Mouse (Mus musculus) lung, adult 2 months (tissue): Measurements from ENCODE around the gene Dpm3. TPM values are rescaled to one million over a fixed set of nuclear protein-coding genes. Genes with fewer than 3 reads are reported as not detected.

Experiments used
- DNase-seq: peaks from one replicate; pipeline ENCODE4 v3.0.0; 2022
- H3K4me1 ChIP-seq: fragments of 200-500 bp; 2 replicates; pipeline ENCODE4 v1.6.1; 2011; ENCODE audit warnings: low read length; ENCODE audit not compliant: control insufficient read depth, insufficient read depth
- H3K4me3 ChIP-seq: fragments of 200-500 bp; replicated peaks from 2 replicates; pipeline ENCODE3; 2011; ENCODE audit warnings: low read depth, mild to moderate bottlenecking, control low read depth, low read length; ENCODE audit errors: extremely low read depth
- CTCF ChIP-seq: fragments of 200-500 bp; IDR thresholded peaks from 2 replicates; pipeline ENCODE4 v1.5.1; 2011; ENCODE audit warnings: mild to moderate bottlenecking, low read length, control low read depth; ENCODE audit not compliant: insufficient read depth
- POLR2A ChIP-seq: fragments of 200-500 bp; IDR thresholded peaks from 2 replicates; pipeline ENCODE4 v1.6.1; 2011; ENCODE audit warnings: low read depth, mild to moderate bottlenecking, control low read depth, low read length, borderline replicate concordance; ENCODE audit errors: extremely low read depth
- WGBS: fragments of 180-500 bp; shearing (Covaris S2); methylation state at CpG from one replicate; pipeline ENCODE4 v1.1.7; 2018; 5-methylcytosine and 5-hydroxymethylcytosine counted together
- polyA plus RNA-seq: library from polyadenylated mRNA; depleted of rRNA; stranded (reverse); fragments of >200 nt; gene quantifications from 2 replicates; pipeline ENCODE4 v1.2.3, GENCODE M21; 2012

Gene Dpm3
- polyA plus RNA-seq, 1 experiment: 411 TPM

DNA sequence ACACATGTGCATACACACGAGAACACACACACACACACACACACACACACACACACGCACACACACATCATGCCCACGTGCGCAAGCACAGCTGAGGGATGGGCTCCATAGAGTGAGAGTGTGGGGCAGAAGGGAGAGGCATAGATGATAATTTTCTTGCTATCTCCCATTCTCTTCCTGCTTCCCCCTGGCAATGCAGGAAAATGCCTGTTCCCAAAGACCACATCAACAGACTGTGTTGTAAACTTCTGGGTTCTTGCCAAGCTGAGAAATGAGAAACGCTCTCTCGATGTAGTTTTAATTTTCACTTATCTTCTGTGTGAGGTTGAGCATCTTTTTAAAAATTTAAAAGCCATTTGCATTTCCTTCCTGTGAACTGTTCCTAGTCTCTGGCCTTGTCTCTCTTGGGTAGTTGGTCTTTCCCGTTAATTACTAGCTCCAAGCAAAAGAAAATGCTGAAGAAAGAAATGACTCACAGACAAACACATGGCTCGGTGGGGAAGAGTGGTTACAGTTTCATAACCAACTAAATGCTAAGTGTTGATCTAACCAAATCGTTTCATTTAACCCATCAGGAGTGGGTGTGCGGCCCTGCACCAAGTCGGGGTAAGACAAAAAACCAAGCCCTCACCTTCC lies 37.7 kb downstream of the Dpm3 start:
- no peak for TF ChIP-seq CTCF
- no peak for TF ChIP-seq POLR2A
- no peak overlapping the region for H3K4me3 ChIP-seq
- peaks cover 6% of the 10 kb centered on the region; the same call in 1 of the 2 replicates for H3K4me1 ChIP-seq
- 60% methylated on average over 11 of the region's 11 CpGs for WGBS
- no peak for DNase-seq

GRCm38 (mm10) chr3:89298908-89299307 lies 39.8 kb downstream of the Dpm3 start:
- no peak for DNase-seq
- Histone ChIP-seq H3K4me1 (peaks cover 6% of the 10 kb centered on the region; the same call in 1 of the 2 replicates), H3K4me3 (no peak overlapping the region)
- TF ChIP-seq CTCF (no peak), POLR2A (no peak)
- WGBS: 87% methylated on average over 6 of the region's 6 CpGs

GRCm38 (mm10) chr3:89299499-89299898 lies 40.3 kb downstream of the Dpm3 start:
- Histone ChIP-seq H3K4me3 (peak overlapping the region; percentile 25), H3K4me1 (peaks cover 6% of the 10 kb centered on the region; the same call in 1 of the 2 replicates)
- 6% methylated on average over 14 of the region's 14 CpGs for WGBS
- DNase-seq: no peak
- no peak for TF ChIP-seq CTCF
- TF ChIP-seq POLR2A: no peak

- TF ChIP-seq CTCF: no peak
- no peak for TF ChIP-seq POLR2A
- DNase-seq: no peak
- Histone ChIP-seq H3K4me1 (peaks cover 6% of the 10 kb centered on the region; the same call in 1 of the 2 replicates), H3K4me3 (no peak overlapping the region)
- WGBS: 37% methylated on average over 1 of the region's 1 CpGs
Observed at GRCm38 (mm10) chr3:89300071-89300470, 40.9 kb downstream of the Dpm3 start.

DNA sequence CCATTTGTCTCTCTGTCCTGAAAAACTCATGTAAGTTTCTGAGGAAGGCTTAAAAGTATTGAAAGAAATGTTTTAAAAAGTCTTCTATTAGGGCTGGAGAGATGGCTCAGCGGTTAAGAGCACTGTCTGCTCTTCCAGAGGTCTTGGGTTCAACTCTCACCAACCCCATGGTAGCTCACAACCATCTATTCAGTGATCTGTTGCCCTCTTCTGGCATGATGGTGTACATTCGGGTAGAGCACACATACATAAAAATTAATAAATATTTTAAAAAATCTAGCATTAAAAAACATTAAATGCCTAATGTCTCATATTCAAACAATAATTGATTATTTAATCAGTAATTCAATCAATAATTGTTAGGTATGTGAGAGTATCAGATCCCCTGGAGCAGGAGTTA lies 41.4 kb downstream of the Dpm3 start:
- no peak for DNase-seq
- 72% methylated on average over 2 of the region's 2 CpGs for WGBS
- Histone ChIP-seq H3K4me1 (peaks cover 6% of the 10 kb centered on the region; the same call in 1 of the 2 replicates), H3K4me3 (no peak overlapping the region)
- TF ChIP-seq POLR2A (no peak), CTCF (no peak)

- WGBS: 50% methylated on average over 6 of the region's 6 CpGs
- Histone ChIP-seq H3K4me3 (no peak overlapping the region), H3K4me1 (peaks cover 3% of the 10 kb centered on the region; the same call in 1 of the 2 replicates)
- TF ChIP-seq POLR2A: no peak
- TF ChIP-seq CTCF: no peak
- no peak for DNase-seq
Observed at GRCm38 (mm10) chr3:89304440-89304839, 45.3 kb downstream of the Dpm3 start.

DNA sequence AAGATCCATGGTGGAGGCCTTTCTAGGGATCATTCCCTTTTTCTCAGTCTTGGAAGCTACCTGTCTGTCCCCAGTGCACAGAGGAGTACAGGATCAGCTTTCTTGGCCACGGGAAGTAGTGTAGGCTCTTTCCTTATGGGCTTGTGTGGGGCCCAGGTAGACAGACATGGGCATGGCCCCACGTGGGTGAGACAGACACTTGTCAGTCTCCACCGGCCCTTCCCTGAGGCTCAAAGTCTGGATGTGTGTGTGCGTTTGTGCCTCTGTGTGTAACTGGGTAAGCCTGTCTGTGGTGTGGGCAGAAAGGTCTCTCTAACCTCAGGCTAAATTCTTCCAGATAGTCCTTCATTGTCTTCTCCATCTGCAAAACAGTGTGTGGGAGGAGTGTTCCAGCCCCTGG lies 45.9 kb downstream of the Dpm3 start:
- TF ChIP-seq POLR2A (no peak), CTCF (no peak)
- DNase-seq: no peak
- no peak overlapping the region for H3K4me3 ChIP-seq
- 0 out of 2 replicates have a peak, but pooled peaks cover 2% of the 10 kb centered on the region for H3K4me1 ChIP-seq
- 64% methylated on average over 4 of the region's 4 CpGs for WGBS

DNA sequence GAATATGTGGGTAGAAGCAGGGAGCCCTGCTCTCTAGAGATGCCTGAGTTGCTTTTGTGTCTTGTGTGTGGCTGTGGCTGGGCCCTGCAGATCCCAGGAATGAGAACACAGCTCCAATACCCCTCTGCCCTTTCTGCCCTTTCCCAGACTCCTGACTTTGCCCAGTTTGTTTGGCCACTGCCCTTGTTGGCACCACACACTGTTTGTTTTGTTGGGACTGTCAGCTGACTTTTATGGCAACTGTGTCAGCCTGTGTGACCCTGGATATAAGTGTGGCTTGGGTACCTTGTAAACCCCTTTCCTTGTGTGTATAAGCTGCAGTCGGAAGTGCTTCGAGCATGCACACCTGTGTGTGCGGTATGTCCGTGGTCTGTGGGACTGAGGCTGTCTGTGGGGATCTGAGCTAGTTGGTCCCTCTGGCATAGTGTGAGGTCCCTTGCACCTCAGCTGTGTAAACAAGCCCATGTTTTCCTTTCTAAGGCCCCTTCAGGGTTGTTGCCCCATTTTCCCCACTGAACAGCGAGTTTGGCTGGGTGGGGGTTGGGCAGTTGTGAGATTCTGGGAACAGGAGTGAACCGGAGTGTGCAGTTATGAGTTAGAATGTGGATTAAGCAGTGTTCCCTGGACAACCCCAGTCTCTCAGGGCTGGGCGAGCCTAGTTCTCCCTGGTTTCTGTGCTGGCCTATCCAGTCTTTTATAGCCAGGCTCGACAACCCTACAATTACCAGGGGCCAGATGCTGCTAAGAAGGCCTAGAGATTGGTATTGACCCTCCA lies 46.6 kb downstream of the Dpm3 start:
- TF ChIP-seq CTCF: no peak
- no peak for TF ChIP-seq POLR2A
- WGBS: 67% methylated on average over 8 of the region's 8 CpGs
- DNase-seq: peak; percentile 28
- H3K4me1 ChIP-seq: 0 out of 2 replicates have a peak, but pooled peaks cover 2% of the 10 kb centered on the region
- H3K4me3 ChIP-seq: no peak overlapping the region

DNA sequence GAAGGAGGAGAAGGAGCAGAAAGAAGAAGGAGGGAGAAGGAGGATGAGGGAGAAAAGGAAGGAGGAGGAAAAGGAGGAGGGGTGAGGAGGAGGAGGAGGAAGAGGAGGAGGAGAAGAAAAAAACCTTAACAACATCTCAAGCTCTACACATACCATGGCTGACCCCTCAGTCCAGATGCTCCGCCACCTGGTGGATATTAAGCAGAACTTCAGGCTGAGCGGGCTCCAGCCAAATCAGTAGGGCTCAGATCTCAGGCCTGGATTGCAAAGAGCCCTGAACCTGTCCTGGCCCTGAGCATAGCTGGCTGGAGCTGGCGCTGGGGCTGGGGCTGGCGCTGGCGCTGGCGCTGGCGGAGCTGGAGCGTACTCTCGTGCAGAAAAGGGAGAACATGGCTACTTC lies 48.9 kb downstream of the Dpm3 start:
- 0 out of 2 replicates have a peak, but pooled peaks cover 2% of the 10 kb centered on the region for H3K4me1 ChIP-seq
- DNase-seq: peak; percentile 60
- TF ChIP-seq POLR2A (no peak), CTCF (peak; percentile 91)
- H3K4me3 ChIP-seq: no peak overlapping the region
- WGBS: 5% methylated on average over 9 of the region's 9 CpGs

- DNase-seq: peak; percentile 62
- TF ChIP-seq CTCF (no peak), POLR2A (no peak)
- WGBS: 45% methylated on average over 5 of the region's 5 CpGs
- peaks cover 14% of the 10 kb centered on the region for H3K4me1 ChIP-seq
- H3K4me3 ChIP-seq: no peak overlapping the region
Observed at GRCm38 (mm10) chr3:89314340-89314739, 55.2 kb downstream of the Dpm3 start.
